Comparison of ENCODE assay signal across 14 mouse cellular contexts in genomic region chr9:32538124-32538523, GRCm38 (mm10). TPM values are rescaled to one million over a fixed set of nuclear protein-coding genes. Genes with fewer than 3 reads are reported as not detected.
DNase-seq lines count a peak whose midpoint lies in the region; ATAC-seq and TF ChIP-seq lines count a peak whose summit lies in the region.
"Had no signal": no experiment of that assay in that cellular context is flagged by ENCODE, and none has a peak within 500 bp of the region (broad histone marks: within the 10 kb centered on the region; RNA-seq: fewer than 3 reads in every experiment).

No protein-coding gene starts in this region.

- no peaks in the 10 kb centered on the region for H3K9me3 ChIP-seq in heart, postnatal 0 days (replicated peaks; ENCODE audit: control insufficient read depth, low read length)
- no peaks in the 10 kb centered on the region for H3K9me3 ChIP-seq in neural tube, embryonic 13.5 days
- H3K9me3 ChIP-seq in limb, embryonic 11.5 days (ENCODE audit: control insufficient read depth, low read length), result no peaks in the 10 kb centered on the region
- no peaks in the 10 kb centered on the region for H3K9me3 ChIP-seq in forebrain, embryonic 16.5 days (ENCODE audit: control insufficient read depth, low read length)
- H3K9me3 ChIP-seq: hindbrain, embryonic 13.5 days; midbrain, embryonic 13.5 days had no signal

- WGBS in heart, postnatal 0 days, result 64% methylated on average over 5 of the region's 5 CpGs
- 87% methylated on average over 5 of the region's 5 CpGs for WGBS in neural tube, embryonic 13.5 days
- WGBS in limb, embryonic 11.5 days, result 88% methylated on average over 5 of the region's 5 CpGs
- WGBS in forebrain, embryonic 16.5 days, result 84% methylated on average over 5 of the region's 5 CpGs

- no peaks in the 10 kb centered on the region for H3K36me3 ChIP-seq in heart, postnatal 0 days (replicated peaks; ENCODE audit: control insufficient read depth, insufficient read depth, low read length)
- H3K36me3 ChIP-seq in neural tube, embryonic 13.5 days, result no peaks in the 10 kb centered on the region
- peaks cover 2% of the 10 kb centered on the region; the same call in 1 of the 2 replicates for H3K36me3 ChIP-seq in limb, embryonic 11.5 days (ENCODE audit: control insufficient read depth, insufficient read depth, low read length)
- H3K36me3 ChIP-seq in forebrain, embryonic 16.5 days (ENCODE audit: control insufficient read depth, insufficient read depth), result no peaks in the 10 kb centered on the region
- H3K36me3 ChIP-seq: G1E; hindbrain, embryonic 13.5 days; midbrain, embryonic 13.5 days had no signal

- no peak overlapping the region for H3K27ac ChIP-seq in heart, postnatal 0 days (ENCODE audit: low read depth)
- no peak overlapping the region for H3K27ac ChIP-seq in neural tube, embryonic 13.5 days (replicated peaks)
- H3K27ac ChIP-seq in limb, embryonic 11.5 days (replicated peaks; ENCODE audit: low read depth, low read length), result no peak overlapping the region
- H3K27ac ChIP-seq in forebrain, embryonic 16.5 days (ENCODE audit: low read length), result no peak overlapping the region
- H3K27ac ChIP-seq: hindbrain, embryonic 13.5 days; midbrain, embryonic 13.5 days had no signal

- TF ChIP-seq CTCF in heart, postnatal 0 days (IDR thresholded peaks at IDR 0.05; ENCODE audit: low read depth), result no peak

- no peak for TF ChIP-seq EP300 in heart, postnatal 0 days (IDR thresholded peaks at IDR 0.05; ENCODE audit: low read depth)

- H3K27me3 ChIP-seq in heart, postnatal 0 days (ENCODE audit: control insufficient read depth, insufficient read depth, low read length), result peaks cover 11% of the 10 kb centered on the region
- peaks cover 58% of the 10 kb centered on the region for H3K27me3 ChIP-seq in neural tube, embryonic 13.5 days
- H3K27me3 ChIP-seq in limb, embryonic 11.5 days (ENCODE audit: control insufficient read depth, insufficient read depth, low read length), result no peaks in the 10 kb centered on the region
- H3K27me3 ChIP-seq in forebrain, embryonic 16.5 days (replicated peaks; ENCODE audit: control insufficient read depth, insufficient read depth, low read length), result peaks cover 33% of the 10 kb centered on the region

- no peak overlapping the region for H3K9ac ChIP-seq in heart, postnatal 0 days (replicated peaks; ENCODE audit: low read depth, low read length)
- H3K9ac ChIP-seq in neural tube, embryonic 13.5 days, result no peak overlapping the region
- H3K9ac ChIP-seq in limb, embryonic 11.5 days (ENCODE audit: low read length), result no peak overlapping the region
- H3K9ac ChIP-seq in forebrain, embryonic 16.5 days (replicated peaks; ENCODE audit: low read depth, low read length), result no peak overlapping the region
- H3K9ac ChIP-seq: hindbrain, embryonic 13.5 days; midbrain, embryonic 13.5 days had no signal

- H3K4me1 ChIP-seq in heart, postnatal 0 days (ENCODE audit: control insufficient read depth, insufficient read depth), result 0 out of 2 replicates have a peak, but pooled peaks cover 8% of the 10 kb centered on the region
- H3K4me1 ChIP-seq in neural tube, embryonic 13.5 days (replicated peaks), result peaks cover 31% of the 10 kb centered on the region
- H3K4me1 ChIP-seq in limb, embryonic 11.5 days (ENCODE audit: control insufficient read depth, insufficient read depth, low read length), result peaks cover 22% of the 10 kb centered on the region
- peaks cover 31% of the 10 kb centered on the region for H3K4me1 ChIP-seq in forebrain, embryonic 16.5 days (replicated peaks; ENCODE audit: control insufficient read depth, insufficient read depth, low read length)

- no peak for DNase-seq in heart, postnatal 0 days (ENCODE audit: low spot score)
- DNase-seq in heart, postnatal 25 days (ENCODE audit: low spot score), result no peak
- DNase-seq in neural tube, embryonic 10.5 days (ENCODE audit: extremely low spot score, low spot score), result no peak
- DNase-seq in limb, embryonic 11.5 days (ENCODE audit: low spot score), result no peak
- DNase-seq in thymus, postnatal 4 days, result peak; percentile 53
- DNase-seq in right cerebral cortex, adult 18-20 months, result no peak
- DNase-seq: adrenal gland, postnatal 36 days; cerebellum, postnatal 10 days; layer of hippocampus, postnatal 36 days had no signal

- no peak for ATAC-seq in heart, postnatal 0 days (ENCODE audit: insufficient read depth, low read depth)
- no peak for ATAC-seq in neural tube, embryonic 13.5 days (ENCODE audit: low read depth)
- no peak for ATAC-seq in limb, embryonic 11.5 days (ENCODE audit: insufficient number of reproducible peaks, low FRiP score, low TSS enrichment, low read depth)
- no peak for ATAC-seq in forebrain, embryonic 16.5 days
- ATAC-seq: midbrain, embryonic 13.5 days had no signal

- intact Hi-C loops in heart, postnatal 25 days (cut with DNase I), result no loop called here

- peak overlapping the region; percentile 79 for H3K4me3 ChIP-seq in heart, postnatal 0 days (ENCODE audit: low read depth, low read length)
- no peak overlapping the region for H3K4me3 ChIP-seq in neural tube, embryonic 13.5 days
- H3K4me3 ChIP-seq in limb, embryonic 11.5 days (ENCODE audit: low read depth, low read length), result no peak overlapping the region
- H3K4me3 ChIP-seq in forebrain, embryonic 16.5 days (replicated peaks; ENCODE audit: low read length), result no peak overlapping the region
- H3K4me3 ChIP-seq: hindbrain, embryonic 13.5 days; midbrain, embryonic 13.5 days had no signal

- peak overlapping the region; percentile 88 for H3K4me2 ChIP-seq in heart, postnatal 0 days (ENCODE audit: low read depth, low read length)
- H3K4me2 ChIP-seq in neural tube, embryonic 13.5 days, result peak overlapping the region; percentile 81
- H3K4me2 ChIP-seq in limb, embryonic 11.5 days (ENCODE audit: low read depth, severe bottlenecking), result peak overlapping the region; percentile 80; the same call in 1 of the 2 replicates
- no peak overlapping the region for H3K4me2 ChIP-seq in forebrain, embryonic 16.5 days (ENCODE audit: low read length)
- H3K4me2 ChIP-seq: midbrain, embryonic 13.5 days had no signal

RNA-seq across cellular contexts. Expression of gene Fli1, which starts 4.5 kb away (rescaled TPM):
- total RNA-seq in heart, postnatal 0 days (2014; rRNA removed; ENCODE audit: low replicate concordance), result 25.9 and 29.5 TPM in 2 replicates
- polyA plus RNA-seq in heart, postnatal 0 days (2015; fragmentation: Nextera tagmentation; extraction: Ambion mirVana), result 19.0 and 19.2 TPM in 2 replicates
- 10 to 100 TPM; 26.4 to 28.2 TPM for total RNA-seq in heart, postnatal 25 days (2021)
- polyA plus RNA-seq in neural tube, embryonic 13.5 days (2015; fragmentation: Nextera tagmentation; extraction: Ambion mirVana), result 10.1 and 13.2 TPM in 2 replicates
- 62.2 and 68.3 TPM in 2 replicates for polyA plus RNA-seq in limb, embryonic 11.5 days (2014; fragmentation: Nextera tagmentation; extraction: Ambion mirVana)
- polyA plus RNA-seq in forebrain, embryonic 16.5 days (2015; fragmentation: Nextera tagmentation; extraction: Ambion mirVana), result 7.3 and 7.8 TPM in 2 replicates
